Mouse (Mus musculus) hindbrain, embryonic 12.5 days (tissue): ENCODE measurements at regions not wholly inside any gene's neighbourhood (a gene's known extent, or its start where the extent isn't known, plus 50 kb on each side); places are given as distances from the start of the nearest gene placed in this dataset.

Source experiments
- ATAC-seq: fragments of 200-750 bp; cut with Nextera tagmentation; 2 replicates; pipeline ENCODE4 v1.8.0; 2017; ENCODE audit warnings: moderate TSS enrichment; ENCODE audit not compliant: low FRiP score
- H3K27ac ChIP-seq: fragments of 300-500 bp; sonication (generic); 2 replicates; pipeline ENCODE4 v1.5.1; 2016; ENCODE audit warnings: mild to moderate bottlenecking
- H3K27me3 ChIP-seq: fragments of 300-500 bp; sonication (generic); 2 replicates; pipeline ENCODE4 v1.6.1; 2016; ENCODE audit warnings: mild to moderate bottlenecking
- H3K36me3 ChIP-seq: fragments of 300-500 bp; sonication (generic); 2 replicates; pipeline ENCODE4 v1.6.1; 2016; ENCODE audit warnings: mild to moderate bottlenecking
- H3K4me1 ChIP-seq: fragments of 300-500 bp; sonication (generic); 2 replicates; pipeline ENCODE4 v1.6.1; 2016
- H3K4me2 ChIP-seq: fragments of 300-500 bp; sonication (generic); replicated peaks from 2 replicates; pipeline ENCODE4 v1.6.1; 2016; ENCODE audit warnings: mild to moderate bottlenecking
- H3K4me3 ChIP-seq: fragments of 300-500 bp; sonication (generic); 2 replicates; pipeline ENCODE4 v1.5.1; 2016; ENCODE audit warnings: mild to moderate bottlenecking
- H3K9ac ChIP-seq: fragments of 300-500 bp; sonication (generic); 2 replicates; pipeline ENCODE4 v1.6.1; 2016; ENCODE audit warnings: mild to moderate bottlenecking, moderate library complexity
- H3K9me3 ChIP-seq: fragments of 300-500 bp; sonication (generic); replicated peaks from 2 replicates; pipeline ENCODE4 v1.6.1; 2016; ENCODE audit warnings: mild to moderate bottlenecking
- WGBS: fragments of 180-500 bp; shearing (Covaris S2); methylation state at CpG from one replicate; pipeline ENCODE4 v1.1.7; 2016; 5-methylcytosine and 5-hydroxymethylcytosine counted together

- Histone ChIP-seq H3K27me3 (no peaks in the 10 kb centered on the region), H3K27ac (no peak overlapping the region), H3K4me2 (no peak overlapping the region), H3K4me1 (no peaks in the 10 kb centered on the region), H3K4me3 (no peak overlapping the region), H3K9me3 (no peaks in the 10 kb centered on the region), H3K36me3 (no peaks in the 10 kb centered on the region), H3K9ac (no peak overlapping the region)
- 80% methylated on average over 15 of the region's 15 CpGs for WGBS
- no peak for ATAC-seq
These were observed 230.5 kb downstream of the Foxo1 start for GRCm38 (mm10) chr3:52498506-52499228.

- no peaks in the 10 kb centered on the region for H3K36me3 ChIP-seq
- WGBS, result 83% methylated on average over 4 of the region's 4 CpGs
- H3K27ac ChIP-seq, result no peak overlapping the region
- no peaks in the 10 kb centered on the region for H3K9me3 ChIP-seq
- no peak overlapping the region for H3K4me3 ChIP-seq
- H3K4me2 ChIP-seq, result no peak overlapping the region
- no peak overlapping the region for H3K9ac ChIP-seq
- no peaks in the 10 kb centered on the region for H3K4me1 ChIP-seq
- H3K27me3 ChIP-seq, result no peaks in the 10 kb centered on the region
- no peak for ATAC-seq
These were observed 228.8 kb downstream of the Foxo1 start for GRCm38 (mm10) chr3:52496965-52497364.

- no peak overlapping the region for H3K4me2 ChIP-seq
- no peaks in the 10 kb centered on the region for H3K27me3 ChIP-seq
- no peaks in the 10 kb centered on the region for H3K4me1 ChIP-seq
- H3K9ac ChIP-seq, result no peak overlapping the region
- no peaks in the 10 kb centered on the region for H3K36me3 ChIP-seq
- H3K4me3 ChIP-seq, result no peak overlapping the region
- no peaks in the 10 kb centered on the region for H3K9me3 ChIP-seq
- H3K27ac ChIP-seq, result no peak overlapping the region
- ATAC-seq, result no peak
These were observed 227.3 kb downstream of the Foxo1 start for GRCm38 (mm10) chr3:52495401-52495800.

GRCm38 (mm10) chr3:52494924-52495323 is 226.8 kb downstream of the Foxo1 start:
- H3K4me2 ChIP-seq, result no peak overlapping the region
- H3K9me3 ChIP-seq, result no peaks in the 10 kb centered on the region
- H3K4me3 ChIP-seq, result no peak overlapping the region
- H3K9ac ChIP-seq, result no peak overlapping the region
- H3K27me3 ChIP-seq, result no peaks in the 10 kb centered on the region
- no peaks in the 10 kb centered on the region for H3K36me3 ChIP-seq
- WGBS, result 78% methylated on average over 2 of the region's 2 CpGs
- H3K27ac ChIP-seq, result no peak overlapping the region
- no peaks in the 10 kb centered on the region for H3K4me1 ChIP-seq
- ATAC-seq, result no peak

GRCm38 (mm10) chr3:52479186-52479585 is 211.1 kb downstream of the Foxo1 start:
- WGBS, result 81% methylated on average over 5 of the region's 5 CpGs
- H3K4me2 ChIP-seq, result no peak overlapping the region
- ATAC-seq, result no peak
- H3K4me3 ChIP-seq, result no peak overlapping the region
- H3K27ac ChIP-seq, result no peak overlapping the region
- H3K27me3 ChIP-seq, result no peaks in the 10 kb centered on the region
- no peak overlapping the region for H3K9ac ChIP-seq
- no peaks in the 10 kb centered on the region for H3K36me3 ChIP-seq
- H3K4me1 ChIP-seq, result no peaks in the 10 kb centered on the region
- no peaks in the 10 kb centered on the region for H3K9me3 ChIP-seq

GRCm38 (mm10) chr3:52469900-52470299 is 201.8 kb downstream of the Foxo1 start:
- no peak for ATAC-seq
- Histone ChIP-seq H3K27me3 (no peaks in the 10 kb centered on the region), H3K4me3 (no peak overlapping the region), H3K4me1 (0 out of 2 replicates have a peak, but pooled peaks cover 7% of the 10 kb centered on the region), H3K9ac (no peak overlapping the region), H3K9me3 (peaks cover 10% of the 10 kb centered on the region), H3K27ac (no peak overlapping the region), H3K36me3 (no peaks in the 10 kb centered on the region), H3K4me2 (no peak overlapping the region)
- WGBS, result 73% methylated on average over 4 of the region's 4 CpGs

GRCm38 (mm10) chr3:52469397-52469796 is 201.3 kb downstream of the Foxo1 start:
- WGBS, result 85% methylated on average over 5 of the region's 5 CpGs

GRCm38 (mm10) chr3:52468326-52468725 is 200.2 kb downstream of the Foxo1 start:
- H3K4me3 ChIP-seq, result no peak overlapping the region
- H3K4me1 ChIP-seq, result 0 out of 2 replicates have a peak, but pooled peaks cover 7% of the 10 kb centered on the region
- no peak for ATAC-seq
- H3K36me3 ChIP-seq, result no peaks in the 10 kb centered on the region
- H3K9ac ChIP-seq, result no peak overlapping the region
- H3K9me3 ChIP-seq, result peaks cover 10% of the 10 kb centered on the region
- H3K27me3 ChIP-seq, result no peaks in the 10 kb centered on the region
- WGBS, result 90% methylated on average over 8 of the region's 8 CpGs
- no peak overlapping the region for H3K27ac ChIP-seq
- no peak overlapping the region for H3K4me2 ChIP-seq

More at GRCm38 (mm10) chr3:52469397-52469796, 201.3 kb downstream of the Foxo1 start:
- Histone ChIP-seq H3K9ac (no peak overlapping the region), H3K4me1 (0 out of 2 replicates have a peak, but pooled peaks cover 7% of the 10 kb centered on the region), H3K27me3 (no peaks in the 10 kb centered on the region), H3K27ac (no peak overlapping the region), H3K4me3 (no peak overlapping the region), H3K4me2 (no peak overlapping the region), H3K36me3 (no peaks in the 10 kb centered on the region), H3K9me3 (peaks cover 10% of the 10 kb centered on the region)
- ATAC-seq, result no peak

GRCm38 (mm10) chr3:52467876-52468275 is 199.7 kb downstream of the Foxo1 start:
- Histone ChIP-seq H3K27me3 (no peaks in the 10 kb centered on the region), H3K36me3 (no peaks in the 10 kb centered on the region), H3K4me2 (no peak overlapping the region), H3K9ac (no peak overlapping the region), H3K27ac (no peak overlapping the region), H3K9me3 (peaks cover 10% of the 10 kb centered on the region), H3K4me1 (0 out of 2 replicates have a peak, but pooled peaks cover 7% of the 10 kb centered on the region), H3K4me3 (no peak overlapping the region)
- 70% methylated on average over 3 of the region's 3 CpGs for WGBS
- no peak for ATAC-seq

- Histone ChIP-seq H3K9ac (no peak overlapping the region), H3K4me1 (0 out of 2 replicates have a peak, but pooled peaks cover 7% of the 10 kb centered on the region), H3K27ac (0 out of 2 replicates have a peak overlapping the region, but pooled peaks have one; percentile 52), H3K36me3 (no peaks in the 10 kb centered on the region), H3K9me3 (peaks cover 10% of the 10 kb centered on the region), H3K4me2 (no peak overlapping the region), H3K4me3 (no peak overlapping the region), H3K27me3 (no peaks in the 10 kb centered on the region)
- ATAC-seq, result peak; percentile 61
- 65% methylated on average over 11 of the region's 11 CpGs for WGBS
These were observed 198.9 kb downstream of the Foxo1 start for GRCm38 (mm10) chr3:52466984-52467565.

GRCm38 (mm10) chr3:52466571-52466970 is 198.4 kb downstream of the Foxo1 start:
- 0 out of 2 replicates have a peak overlapping the region, but pooled peaks have one; percentile 52 for H3K27ac ChIP-seq
- 78% methylated on average over 3 of the region's 3 CpGs for WGBS

GRCm38 (mm10) chr3:52463911-52464310 is 195.8 kb downstream of the Foxo1 start:
- Histone ChIP-seq H3K9ac (no peak overlapping the region), H3K4me3 (no peak overlapping the region), H3K27ac (no peak overlapping the region), H3K9me3 (no peaks in the 10 kb centered on the region), H3K4me2 (no peak overlapping the region), H3K36me3 (no peaks in the 10 kb centered on the region), H3K27me3 (no peaks in the 10 kb centered on the region), H3K4me1 (0 out of 2 replicates have a peak, but pooled peaks cover 7% of the 10 kb centered on the region)
- no peak for ATAC-seq
- 35% methylated on average over 7 of the region's 7 CpGs for WGBS

More at GRCm38 (mm10) chr3:52466571-52466970, 198.4 kb downstream of the Foxo1 start:
- 0 out of 2 replicates have a peak, but pooled peaks cover 7% of the 10 kb centered on the region for H3K4me1 ChIP-seq
- 0 out of 2 replicates have a peak, but pooled peaks have one; percentile 29 for ATAC-seq
- no peaks in the 10 kb centered on the region for H3K27me3 ChIP-seq
- H3K9ac ChIP-seq, result no peak overlapping the region
- H3K36me3 ChIP-seq, result no peaks in the 10 kb centered on the region
- H3K9me3 ChIP-seq, result peaks cover 7% of the 10 kb centered on the region
- H3K4me3 ChIP-seq, result no peak overlapping the region
- H3K4me2 ChIP-seq, result no peak overlapping the region
